Mouse (Mus musculus): ENCODE measurements around the gene Mcm7. TPM values are rescaled to one million over a fixed set of nuclear protein-coding genes. Genes with fewer than 3 reads are reported as not detected.

Gene Mcm7
- polyA plus RNA-seq, 1 experiment from 2014 or later = 91.8 TPM

MicroRNAs encoded within 50 kb of the gene (microRNA counts, 519-probe panel; counts per million panel counts)
- 3,595 counts per million, percentile 87 among the panel's probes with 10 or more counts for microRNA mmu-miR-106b
- 4,185 counts per million, percentile 93 among the panel's probes with 10 or more counts for microRNA mmu-miR-25
- 3,498 counts per million, percentile 85 among the panel's probes with 10 or more counts for microRNA mmu-miR-93

Small RNA genes within 50 kb of the gene (microRNA-seq; reads per million reads assigned to microRNA genes)
- gene Mir106b (4,918 reads per million, percentile 92 among the genes with 10 or more reads in this experiment), gene Mir25 (356 reads per million, percentile 69 among the genes with 10 or more reads in this experiment), gene Mir93 (7,274 reads per million, percentile 94 among the genes with 10 or more reads in this experiment)

Other genes with a start within 250 kb of the Mcm7 start
- 0.08 TPM in 1 of 2 replicates, not detected in the other for gene Gjc3, start 209.3 kb downstream of the Mcm7 start, polyA plus RNA-seq (2015; fragmentation: Nextera tagmentation; extraction: Ambion mirVana)
- gene Azgp1, start 190.9 kb downstream of the Mcm7 start, polyA plus RNA-seq (2015; fragmentation: Nextera tagmentation; extraction: Ambion mirVana) = 0.13 TPM in 1 of 2 replicates, not detected in the other
- not detected in 2 replicates for gene Smok3a, start 151.2 kb downstream of the Mcm7 start, polyA plus RNA-seq (2015; fragmentation: Nextera tagmentation; extraction: Ambion mirVana)
- not detected in 2 replicates for gene Smok3b, start 151.0 kb downstream of the Mcm7 start, polyA plus RNA-seq (2015; fragmentation: Nextera tagmentation; extraction: Ambion mirVana)
- not detected in 2 replicates for gene Smok3c, start 119.2 kb downstream of the Mcm7 start, polyA plus RNA-seq (2015; fragmentation: Nextera tagmentation; extraction: Ambion mirVana)
- gene Zkscan1, start 87.3 kb downstream of the Mcm7 start, polyA plus RNA-seq (2015; fragmentation: Nextera tagmentation; extraction: Ambion mirVana) = 8.4 and 10.2 TPM in 2 replicates
- 31.2 and 45.8 TPM in 2 replicates for gene Zscan21, start 55.5 kb downstream of the Mcm7 start, polyA plus RNA-seq (2015; fragmentation: Nextera tagmentation; extraction: Ambion mirVana)
- gene Zfp113, start 16.7 kb downstream of the Mcm7 start, polyA plus RNA-seq (2015; fragmentation: Nextera tagmentation; extraction: Ambion mirVana) = 10.5 and 14.3 TPM in 2 replicates
- gene Cops6, start 11.4 kb downstream of the Mcm7 start, polyA plus RNA-seq (2015; fragmentation: Nextera tagmentation; extraction: Ambion mirVana) = 231 and 274 TPM in 2 replicates
- gene Ap4m1, start 420 bp downstream of the Mcm7 start, polyA plus RNA-seq (2015; fragmentation: Nextera tagmentation; extraction: Ambion mirVana) = 10.4 and 13.9 TPM in 2 replicates
- gene Taf6, start 15.0 kb upstream of the Mcm7 start, polyA plus RNA-seq (2015; fragmentation: Nextera tagmentation; extraction: Ambion mirVana) = 54.4 and 61.7 TPM in 2 replicates
- gene Cnpy4, start 15.1 kb upstream of the Mcm7 start, polyA plus RNA-seq (2015; fragmentation: Nextera tagmentation; extraction: Ambion mirVana) = 18.8 and 27.3 TPM in 2 replicates
- 5.1 and 6.7 TPM in 2 replicates for gene Mblac1, start 21.9 kb upstream of the Mcm7 start, polyA plus RNA-seq (2015; fragmentation: Nextera tagmentation; extraction: Ambion mirVana)
- not detected in 2 replicates for gene Nxpe5, start 53.5 kb upstream of the Mcm7 start, polyA plus RNA-seq (2015; fragmentation: Nextera tagmentation; extraction: Ambion mirVana)
- gene Lamtor4, start 83.1 kb upstream of the Mcm7 start, polyA plus RNA-seq (2015; fragmentation: Nextera tagmentation; extraction: Ambion mirVana) = 78.6 and 81.2 TPM in 2 replicates
- 2.9 and 4.7 TPM in 2 replicates for gene BC037034, start 91.6 kb upstream of the Mcm7 start, polyA plus RNA-seq (2015; fragmentation: Nextera tagmentation; extraction: Ambion mirVana)
- gene Gal3st4, start 100.4 kb upstream of the Mcm7 start, polyA plus RNA-seq (2015; fragmentation: Nextera tagmentation; extraction: Ambion mirVana) = 0.59 and 0.76 TPM in 2 replicates
- 0.10 TPM in 1 of 2 replicates, not detected in the other for gene Gm43720, start 107.5 kb upstream of the Mcm7 start, polyA plus RNA-seq (2015; fragmentation: Nextera tagmentation; extraction: Ambion mirVana)
- 6.3 and 8.6 TPM in 2 replicates for gene Gpc2, start 107.6 kb upstream of the Mcm7 start, polyA plus RNA-seq (2015; fragmentation: Nextera tagmentation; extraction: Ambion mirVana)
- 1.4 and 2.5 TPM in 2 replicates for gene Stag3, start 107.8 kb upstream of the Mcm7 start, polyA plus RNA-seq (2015; fragmentation: Nextera tagmentation; extraction: Ambion mirVana)
- gene Pvrig, start 169.5 kb upstream of the Mcm7 start, polyA plus RNA-seq (2015; fragmentation: Nextera tagmentation; extraction: Ambion mirVana) = 0.11 and 0.30 TPM in 2 replicates